ENCODE assay signal across 8 mouse cellular contexts in genomic region chr14:50895985-50896746, GRCm38 (mm10). TPM values are rescaled to one million over a fixed set of nuclear protein-coding genes. Genes with fewer than 3 reads are reported as not detected.
DNase-seq lines count a peak whose midpoint lies in the region; ATAC-seq and TF ChIP-seq lines count a peak whose summit lies in the region.

No protein-coding gene starts in this region.

- H3K4me3 ChIP-seq in hindbrain, postnatal 0 days (ENCODE audit: low read length), result peak overlapping the region; percentile 46
- no peak overlapping the region for H3K4me3 ChIP-seq in macrophage (ENCODE audit: inconsistent target)

- 10% methylated on average over 19 of the region's 19 CpGs for WGBS in hindbrain, postnatal 0 days
- 29% methylated on average over 19 of the region's 19 CpGs for WGBS in macrophage (ENCODE audit: missing documents)

- peak; percentile 41 for ATAC-seq in hindbrain, postnatal 0 days

- H3K27me3 ChIP-seq in hindbrain, postnatal 0 days (ENCODE audit: insufficient read depth, low read length), result no peaks in the 10 kb centered on the region

- H3K4me1 ChIP-seq in hindbrain, postnatal 0 days (ENCODE audit: insufficient read depth, low read length), result peaks cover 11% of the 10 kb centered on the region

- H3K79me2 ChIP-seq in macrophage (ENCODE audit: inconsistent target), result no peaks in the 10 kb centered on the region

- peak overlapping the region; percentile 86 for H3K4me2 ChIP-seq in hindbrain, postnatal 0 days (ENCODE audit: low read depth, low read length)

- H3K9ac ChIP-seq in hindbrain, postnatal 0 days (replicated peaks; ENCODE audit: low read length), result peak overlapping the region; percentile 65

- DNase-seq in adrenal gland, adult 18-20 months (ENCODE audit: low spot score in 2 of 2), result peak; percentile 26 to 43
- peak; percentile 75 to 83 for DNase-seq in cerebellum, postnatal 25 days
- peak; percentile 61 for DNase-seq in gastrocnemius, postnatal 14 days
- peak; percentile 69 for DNase-seq in hindbrain, postnatal 0 days (ENCODE audit: low spot score)
- peak; percentile 22 to 42 for DNase-seq in left cerebral cortex, adult 8-10 months (ENCODE audit: low spot score in 2 of 2)
- peak; percentile 96 for DNase-seq in skeletal muscle tissue, adult 2 months (ENCODE audit: low read depth, low spot score)
- no peak for DNase-seq in T-cell, adult 2 months (ENCODE audit: low spot score)

- no peak for TF ChIP-seq CTCF in hindbrain, postnatal 0 days (IDR thresholded peaks at IDR 0.05; ENCODE audit: low read depth)

- H3K27ac ChIP-seq in hindbrain, postnatal 0 days, result peak overlapping the region; percentile 55
- H3K27ac ChIP-seq in macrophage, result peak overlapping the region; percentile 54

- no peaks in the 10 kb centered on the region for H3K9me3 ChIP-seq in hindbrain, postnatal 0 days (ENCODE audit: low read length)

- H3K36me3 ChIP-seq in hindbrain, postnatal 0 days (ENCODE audit: insufficient read depth, low read length), result no peaks in the 10 kb centered on the region
- no peaks in the 10 kb centered on the region for H3K36me3 ChIP-seq in macrophage (ENCODE audit: inconsistent target)

- intact Hi-C loops in gastrocnemius, postnatal 14 days (cut with DNase I; ENCODE audit: low total_unique reads), result no loop called here

RNA-seq across cellular contexts. Expression of gene Klhl33, which starts 1.1 kb away (rescaled TPM):
- 1 to 10 TPM in 1 of 2 experiments, under 1 TPM in 1; 0.83 to 1.3 TPM for total RNA-seq in adrenal gland, adult 18-20 months (2021)
- 100 to 1,000 TPM; 101 to 192 TPM for total RNA-seq in gastrocnemius, postnatal 14 days (2021)
- total RNA-seq in hindbrain, postnatal 0 days (2014; rRNA removed), result 2.4 and 3.7 TPM in 2 replicates
- 2.9 and 4.0 TPM in 2 replicates for polyA plus RNA-seq in hindbrain, postnatal 0 days (2015; fragmentation: Nextera tagmentation; extraction: Ambion mirVana)
- total RNA-seq in left cerebral cortex, adult 8-10 months (2022), result 1 to 10 TPM; 5.5 to 8.3 (median 6.6) TPM
- total RNA-seq in macrophage (2018; cell fraction: chromatin; rRNA removed), result 1 to 10 TPM in 2 of 26 experiments, under 1 TPM in 15, not detected in 9; 0.13 to 1.2 (median 0.41) TPM
- under 1 TPM in 23 of 26 experiments, not detected in 3; 0.03 to 0.32 (median 0.09) TPM for total RNA-seq in macrophage (2018; cell fraction: cytosol; rRNA removed)
- 1 to 10 TPM in 1 of 26 experiments, under 1 TPM in 20, not detected in 5; 0.09 to 2.2 (median 0.29) TPM for total RNA-seq in macrophage (2018; cell fraction: nucleus; rRNA removed)
- polyA plus RNA-seq in macrophage (2018), result 0.10 to 0.34 TPM in 2 of 3 replicates, not detected in the other

RNA-seq across cellular contexts. Expression of gene Tep1, which starts 25.8 kb away (rescaled TPM):
- 10 to 100 TPM; 22.2 to 25.2 TPM for total RNA-seq in adrenal gland, adult 18-20 months (2021)
- total RNA-seq in gastrocnemius, postnatal 14 days (2021), result 10 to 100 TPM in 1 of 2 experiments, 1 to 10 TPM in 1; 9.4 to 10.3 TPM
- 4.3 and 5.6 TPM in 2 replicates for total RNA-seq in hindbrain, postnatal 0 days (2014; rRNA removed)
- 3.4 and 3.5 TPM in 2 replicates for polyA plus RNA-seq in hindbrain, postnatal 0 days (2015; fragmentation: Nextera tagmentation; extraction: Ambion mirVana)
- total RNA-seq in left cerebral cortex, adult 8-10 months (2022), result 1 to 10 TPM; 4.4 to 7.1 (median 5.7) TPM
- total RNA-seq in macrophage (2018; cell fraction: chromatin; rRNA removed), result 100 to 1,000 TPM in 25 of 26 experiments, 10 to 100 TPM in 1; 88.0 to 637 (median 395) TPM
- 100 to 1,000 TPM in 21 of 26 experiments, 10 to 100 TPM in 5; 72.3 to 155 (median 121) TPM for total RNA-seq in macrophage (2018; cell fraction: cytosol; rRNA removed)
- 100 to 1,000 TPM in 24 of 26 experiments, 10 to 100 TPM in 2; 66.3 to 383 (median 272) TPM for total RNA-seq in macrophage (2018; cell fraction: nucleus; rRNA removed)
- 54.3 to 116 TPM (median 85.4 TPM) in 3 replicates for polyA plus RNA-seq in macrophage (2018)

RNA-seq across cellular contexts. Expression of gene Osgep, which starts 28.5 kb away (rescaled TPM):
- 10 to 100 TPM; 48.9 to 51.3 TPM for total RNA-seq in adrenal gland, adult 18-20 months (2021)
- total RNA-seq in gastrocnemius, postnatal 14 days (2021), result 10 to 100 TPM; 40.0 to 42.1 TPM
- total RNA-seq in hindbrain, postnatal 0 days (2014; rRNA removed), result 71.4 and 80.9 TPM in 2 replicates
- 72.4 and 82.7 TPM in 2 replicates for polyA plus RNA-seq in hindbrain, postnatal 0 days (2015; fragmentation: Nextera tagmentation; extraction: Ambion mirVana)
- 10 to 100 TPM; 30.1 to 36.2 (median 33.2) TPM for total RNA-seq in left cerebral cortex, adult 8-10 months (2022)
- 10 to 100 TPM in 24 of 26 experiments, 1 to 10 TPM in 2; 7.4 to 46.8 (median 26.2) TPM for total RNA-seq in macrophage (2018; cell fraction: chromatin; rRNA removed)
- 10 to 100 TPM; 30.9 to 54.7 (median 37.9) TPM for total RNA-seq in macrophage (2018; cell fraction: cytosol; rRNA removed)
- 10 to 100 TPM in 24 of 26 experiments, 1 to 10 TPM in 2; 9.4 to 31.7 (median 18.9) TPM for total RNA-seq in macrophage (2018; cell fraction: nucleus; rRNA removed)
- polyA plus RNA-seq in macrophage (2018), result 56.9 to 68.6 TPM (median 67.4 TPM) in 3 replicates

RNA-seq across cellular contexts. Expression of gene Apex1, which starts 28.6 kb away (rescaled TPM):
- 10 to 100 TPM; 50.7 to 66.7 TPM for total RNA-seq in adrenal gland, adult 18-20 months (2021)
- 10 to 100 TPM; 32.7 to 33.4 TPM for total RNA-seq in gastrocnemius, postnatal 14 days (2021)
- 68.6 and 70.2 TPM in 2 replicates for total RNA-seq in hindbrain, postnatal 0 days (2014; rRNA removed)
- polyA plus RNA-seq in hindbrain, postnatal 0 days (2015; fragmentation: Nextera tagmentation; extraction: Ambion mirVana), result 145 and 156 TPM in 2 replicates
- 10 to 100 TPM; 55.5 to 64.8 (median 60.2) TPM for total RNA-seq in left cerebral cortex, adult 8-10 months (2022)
- total RNA-seq in macrophage (2018; cell fraction: chromatin; rRNA removed), result 10 to 100 TPM in 1 of 26 experiments, 1 to 10 TPM in 25; 1.3 to 13.7 (median 4.0) TPM
- 10 to 100 TPM; 14.0 to 29.3 (median 21.1) TPM for total RNA-seq in macrophage (2018; cell fraction: cytosol; rRNA removed)
- total RNA-seq in macrophage (2018; cell fraction: nucleus; rRNA removed), result 10 to 100 TPM in 5 of 26 experiments, 1 to 10 TPM in 21; 3.2 to 20.0 (median 6.8) TPM
- polyA plus RNA-seq in macrophage (2018), result 33.4 to 83.1 TPM (median 37.9 TPM) in 3 replicates

RNA-seq across cellular contexts. Expression of gene Pip4p1, which starts 34.5 kb away (rescaled TPM):
- total RNA-seq in adrenal gland, adult 18-20 months (2021), result 10 to 100 TPM; 54.8 to 63.0 TPM
- 10 to 100 TPM; 12.6 to 16.4 TPM for total RNA-seq in gastrocnemius, postnatal 14 days (2021)
- 53.3 and 69.1 TPM in 2 replicates for total RNA-seq in hindbrain, postnatal 0 days (2014; rRNA removed)
- 102 and 103 TPM in 2 replicates for polyA plus RNA-seq in hindbrain, postnatal 0 days (2015; fragmentation: Nextera tagmentation; extraction: Ambion mirVana)
- total RNA-seq in left cerebral cortex, adult 8-10 months (2022), result 100 to 1,000 TPM in 3 of 4 experiments, 10 to 100 TPM in 1; 92.6 to 121 (median 109) TPM
- total RNA-seq in macrophage (2018; cell fraction: chromatin; rRNA removed), result 100 to 1,000 TPM in 24 of 26 experiments, 10 to 100 TPM in 2; 81.0 to 269 (median 166) TPM
- total RNA-seq in macrophage (2018; cell fraction: cytosol; rRNA removed), result 100 to 1,000 TPM in 17 of 26 experiments, 10 to 100 TPM in 9; 54.4 to 124 (median 104) TPM
- 100 to 1,000 TPM; 107 to 285 (median 147) TPM for total RNA-seq in macrophage (2018; cell fraction: nucleus; rRNA removed)
- 52.7 to 128 TPM (median 76.1 TPM) in 3 replicates for polyA plus RNA-seq in macrophage (2018)

Comparison
In these comparisons a context has a peak if more than half of its experiments do, and no peak if none do; other contexts are left out.
1. RNA of gene Klhl33, which starts 1.1 kb away (total RNA-seq): 101 to 192 TPM in gastrocnemius, postnatal 14 days; 5.5 to 8.3 TPM in left cerebral cortex, adult 8-10 months, 2.4 to 3.7 TPM in hindbrain, postnatal 0 days and 0.83 to 1.3 TPM in adrenal gland, adult 18-20 months; every median in the first group is over 10 times any median in the second.